Mouse (Mus musculus) lung, postnatal 14 days (tissue): ENCODE measurements around the gene Cpeb2.

Experiments used
- DNase-seq: peaks from one replicate; pipeline ENCODE4 v3.0.0; 2021

The Cpeb2 gene

GRCm38 (mm10) chr5:43239141-43239835 lies 6.3 kb downstream of the Cpeb2 start:
- no peak for DNase-seq

DNA sequence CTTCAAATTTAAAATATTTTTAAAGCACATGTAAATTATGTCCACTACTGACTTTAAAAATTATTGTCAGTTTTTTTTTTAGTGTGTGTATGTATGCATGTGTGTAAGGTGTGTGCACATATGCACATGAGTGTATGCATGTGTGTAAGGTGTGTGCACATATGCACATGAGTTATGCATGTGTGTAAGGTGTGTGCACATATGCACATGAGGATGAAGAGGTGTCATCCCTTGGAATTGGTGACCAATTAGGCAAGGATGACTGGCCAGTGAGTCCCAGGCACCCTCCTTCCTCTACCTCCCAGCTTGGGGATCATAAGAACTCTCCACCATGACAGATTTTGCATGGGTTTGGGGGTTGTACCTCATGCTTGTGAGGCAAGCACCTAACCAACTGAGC lies 7.8 kb downstream of the Cpeb2 start:
- DNase-seq: no peak

GRCm38 (mm10) chr5:43246236-43246635 lies 13.3 kb downstream of the Cpeb2 start:
- no peak for DNase-seq

GRCm38 (mm10) chr5:43246954-43247353 lies 14.0 kb downstream of the Cpeb2 start:
- DNase-seq: no peak

GRCm38 (mm10) chr5:43248001-43248430 lies 15.0 kb downstream of the Cpeb2 start:
- DNase-seq: no peak

- no peak for DNase-seq
Measured at GRCm38 (mm10) chr5:43257490-43257889, 24.5 kb downstream of the Cpeb2 start.

DNA sequence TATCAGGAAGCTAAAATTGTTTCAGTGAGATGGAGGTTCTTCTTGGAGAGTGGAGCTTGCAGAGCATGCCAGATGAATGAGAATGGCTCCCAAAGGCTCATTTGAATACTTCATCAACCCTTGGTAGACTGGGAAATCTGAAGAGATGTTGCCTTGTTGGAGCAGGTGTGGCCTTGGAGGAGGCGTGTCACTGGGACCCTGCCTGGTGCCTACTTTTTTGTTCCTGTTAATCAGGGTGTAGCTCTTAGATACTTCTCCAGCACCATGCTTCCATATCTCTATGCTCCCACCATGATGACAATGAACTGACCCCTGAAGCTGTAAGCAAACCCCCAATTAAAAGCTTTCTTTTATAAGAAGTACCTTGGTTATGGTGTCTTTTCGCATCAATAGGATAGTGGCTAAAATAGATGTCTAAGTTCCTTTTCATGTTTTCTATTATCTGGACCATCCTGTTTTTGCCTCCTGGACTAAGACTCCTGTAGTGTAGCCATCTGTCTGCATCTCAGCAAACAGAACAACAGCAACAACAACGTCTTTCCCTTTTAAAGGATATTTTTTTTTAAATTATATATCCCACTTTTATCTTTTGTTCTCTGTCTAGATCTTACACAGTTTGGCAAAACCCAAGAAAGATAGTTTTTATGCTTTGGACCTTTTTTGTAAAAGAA lies 25.6 kb downstream of the Cpeb2 start:
- no peak for DNase-seq

- DNase-seq: no peak
Measured at GRCm38 (mm10) chr5:43261814-43262213, 28.8 kb downstream of the Cpeb2 start.

- DNase-seq: no peak
Measured at GRCm38 (mm10) chr5:43263951-43264350, 31.0 kb downstream of the Cpeb2 start.

DNA sequence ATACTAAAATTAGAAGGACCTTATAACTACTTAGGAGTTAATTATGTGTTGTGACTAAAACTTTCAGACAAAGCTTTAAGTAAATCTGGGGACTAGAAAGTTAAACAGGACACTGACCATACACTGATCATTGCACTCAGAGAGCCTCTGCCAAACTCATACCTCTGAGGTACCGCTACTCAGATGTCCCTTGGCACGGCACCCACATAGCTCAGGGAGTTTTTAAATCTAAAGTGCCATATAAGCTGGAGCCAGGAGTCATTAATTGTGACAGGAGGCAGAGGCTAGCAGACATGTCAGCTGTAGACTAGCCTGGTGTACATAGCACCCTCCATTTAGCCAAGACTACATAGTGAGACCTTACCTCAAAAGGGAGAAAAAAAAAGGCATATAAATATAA lies 31.7 kb downstream of the Cpeb2 start:
- no peak for DNase-seq

- no peak for DNase-seq
Measured at GRCm38 (mm10) chr5:43277982-43278381, 45.0 kb downstream of the Cpeb2 start.

- no peak for DNase-seq
Measured at GRCm38 (mm10) chr5:43279774-43280173, 46.8 kb downstream of the Cpeb2 start.

GRCm38 (mm10) chr5:43285756-43286155 lies 52.8 kb downstream of the Cpeb2 start:
- DNase-seq: no peak

DNA sequence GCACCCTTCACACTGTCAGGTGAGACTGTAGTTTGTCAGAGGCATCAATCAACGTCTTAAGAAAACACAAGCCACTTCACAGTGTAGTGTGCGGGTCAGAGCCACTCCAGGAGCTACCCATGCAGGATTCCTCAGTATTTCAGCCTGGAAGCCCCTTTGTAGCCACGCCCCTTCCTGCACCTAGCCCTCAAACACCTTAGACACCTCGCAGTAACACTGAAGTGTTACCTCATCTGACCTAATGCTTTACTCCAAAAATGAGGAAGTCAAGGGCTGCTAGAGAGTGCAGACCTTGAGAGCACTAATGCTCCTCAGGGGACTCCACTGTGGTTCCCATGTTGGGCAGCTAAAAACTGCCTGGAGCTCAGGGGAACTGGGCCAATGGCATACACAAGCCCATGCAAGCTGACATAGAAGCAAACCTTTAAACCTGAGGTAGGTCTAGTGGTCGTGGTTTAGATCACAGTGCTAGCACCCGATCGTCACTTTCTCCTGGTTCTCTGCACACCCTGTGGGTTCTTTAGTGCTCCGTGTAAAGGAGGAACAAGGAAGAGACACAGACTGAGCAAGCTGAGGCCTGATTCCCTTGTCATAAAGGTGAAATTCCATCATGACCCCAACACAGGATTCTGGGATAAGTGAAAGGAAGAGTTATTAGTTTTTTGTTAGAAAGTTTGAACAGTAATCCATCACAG lies 56.9 kb downstream of the Cpeb2 start:
- peak; percentile 20 for DNase-seq

DNA sequence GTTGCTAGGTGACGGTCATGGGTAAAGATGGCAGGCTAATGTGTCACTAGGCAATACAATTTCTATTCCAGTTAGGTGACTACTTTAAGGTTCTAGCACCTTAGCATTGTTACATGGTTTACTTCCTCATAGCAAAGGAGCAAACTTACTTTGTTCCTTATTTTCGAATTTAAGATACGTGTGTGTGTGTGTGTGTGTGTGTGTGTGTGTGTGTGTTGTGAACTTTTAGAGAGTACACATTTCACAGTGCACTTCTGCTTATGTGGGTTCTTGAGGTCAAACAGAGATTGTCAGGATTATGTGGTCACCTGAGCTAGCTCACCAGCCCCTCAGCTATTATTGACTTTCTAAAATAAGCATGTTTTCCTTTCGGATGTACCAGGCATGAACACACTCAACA lies 60.2 kb downstream of the Cpeb2 start:
- DNase-seq: no peak

- no peak for DNase-seq
Measured at GRCm38 (mm10) chr5:43297459-43297858, 64.5 kb downstream of the Cpeb2 start.

DNA sequence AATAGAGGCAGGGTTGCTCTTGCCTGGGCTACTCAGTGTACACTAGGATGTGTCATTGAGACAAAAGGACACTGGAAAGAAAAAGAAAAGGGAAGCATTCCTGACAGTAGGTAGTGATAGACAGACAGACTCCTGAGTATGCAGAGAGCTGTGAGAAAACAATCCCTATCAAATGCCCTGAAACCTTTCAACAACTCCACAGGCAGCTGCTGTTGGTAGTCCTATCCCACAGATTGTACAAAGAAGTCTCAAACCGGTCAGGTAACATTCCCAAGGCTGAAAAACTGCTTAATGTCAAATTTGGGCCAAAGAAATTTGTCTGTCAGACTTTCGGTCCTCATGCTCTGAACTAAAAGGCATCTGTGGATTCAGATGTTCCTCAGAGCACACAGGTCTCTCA lies 66.0 kb downstream of the Cpeb2 start:
- no peak for DNase-seq

GRCm38 (mm10) chr5:43300076-43300475 lies 67.1 kb downstream of the Cpeb2 start:
- DNase-seq: no peak

GRCm38 (mm10) chr5:43300979-43301378 lies 68.0 kb downstream of the Cpeb2 start:
- DNase-seq: no peak

- DNase-seq: no peak
Measured at GRCm38 (mm10) chr5:43303504-43303903, 70.5 kb downstream of the Cpeb2 start.

- DNase-seq: no peak
Measured at GRCm38 (mm10) chr5:43305449-43305848, 72.5 kb downstream of the Cpeb2 start.

GRCm38 (mm10) chr5:43309961-43310360 lies 77.0 kb downstream of the Cpeb2 start:
- no peak for DNase-seq

- DNase-seq: no peak
Measured at GRCm38 (mm10) chr5:43324311-43324862, 91.4 kb downstream of the Cpeb2 start.

- no peak for DNase-seq
Measured at GRCm38 (mm10) chr5:43325561-43325960, 92.6 kb downstream of the Cpeb2 start.
